Mouse (Mus musculus) limb, embryonic 11.5 days (tissue): Measurements from ENCODE around the gene Ifnl3. TPM values are rescaled to one million over a fixed set of nuclear protein-coding genes. Genes with fewer than 3 reads are reported as not detected.
"Not testable (repeated sequence)": the region's sequence is repeated elsewhere in the genome, so short reads cannot be mapped to it uniquely, and the experiment has no call there.

Source experiments
- ATAC-seq: fragments of 200-750 bp; cut with Nextera tagmentation; 2 replicates; pipeline ENCODE4 v1.8.0; 2017; ENCODE audit warnings: low read depth; ENCODE audit not compliant: insufficient number of reproducible peaks, low FRiP score, low TSS enrichment
- DNase-seq: peaks from one replicate; pipeline ENCODE4 v3.0.0-alpha.2; 2015; ENCODE audit warnings: low spot score
- H3K27ac ChIP-seq: fragments of 300-500 bp; sonication (generic); replicated peaks from 2 replicates; pipeline ENCODE4 v1.5.1; 2014; ENCODE audit warnings: low read depth, mild to moderate bottlenecking, low read length
- H3K27me3 ChIP-seq: fragments of 300-500 bp; sonication (generic); 2 replicates; pipeline ENCODE4 v1.6.1; 2014; ENCODE audit warnings: mild to moderate bottlenecking, low read length, mixed read lengths; ENCODE audit not compliant: control insufficient read depth, insufficient read depth
- H3K36me3 ChIP-seq: fragments of 300-500 bp; sonication (generic); 2 replicates; pipeline ENCODE4 v1.6.1; 2014; ENCODE audit warnings: mild to moderate bottlenecking, low read length, moderate library complexity, mixed read lengths; ENCODE audit not compliant: control insufficient read depth, insufficient read depth
- H3K4me1 ChIP-seq: fragments of 300-500 bp; sonication (generic); 2 replicates; pipeline ENCODE4 v1.6.1; 2014; ENCODE audit warnings: low read length, mixed read lengths; ENCODE audit not compliant: control insufficient read depth, insufficient read depth
- H3K4me2 ChIP-seq: fragments of 300-500 bp; sonication (generic); 2 replicates; pipeline ENCODE4 v1.6.1; 2014; ENCODE audit warnings: low read depth, mild to moderate bottlenecking, moderate library complexity; ENCODE audit not compliant: severe bottlenecking
- H3K4me3 ChIP-seq: fragments of 300-500 bp; sonication (generic); 2 replicates; pipeline ENCODE4 v1.5.1; 2014; ENCODE audit warnings: low read depth, low read length
- H3K9ac ChIP-seq: fragments of 300-500 bp; sonication (generic); 2 replicates; pipeline ENCODE4 v1.6.1; 2014; ENCODE audit warnings: mild to moderate bottlenecking, low read length
- H3K9me3 ChIP-seq: fragments of 300-500 bp; sonication (generic); 2 replicates; pipeline ENCODE4 v1.6.1; 2016; ENCODE audit warnings: low read length; ENCODE audit not compliant: control insufficient read depth
- WGBS: fragments of 180-500 bp; shearing (Covaris S2); extraction: QIAGEN DNeasy Blood & Tissue Kit; methylation state at CpG from one replicate; pipeline ENCODE4 v1.1.7; 2014; 5-methylcytosine and 5-hydroxymethylcytosine counted together
- polyA plus RNA-seq: library from polyadenylated mRNA; unstranded; fragments of >200 nt; fragmentation: Nextera tagmentation; extraction: Ambion mirVana; gene quantifications from 2 replicates; pipeline ENCODE4 v1.2.1, GENCODE M21; 2014

Gene Ifnl3
- polyA plus RNA-seq, 1 experiment from 2014 or later = not detected

- H3K9ac ChIP-seq = no peak overlapping the region
- ATAC-seq (no peak), DNase-seq (no peak)
- no peaks in the 10 kb centered on the region for H3K36me3 ChIP-seq
- 86% methylated on average over 8 of the region's 8 CpGs for WGBS
- H3K27me3 ChIP-seq = no peaks in the 10 kb centered on the region
- H3K4me3 ChIP-seq = no peak overlapping the region
- H3K4me1 ChIP-seq = 0 out of 2 replicates have a peak, but pooled peaks cover 5% of the 10 kb centered on the region
- H3K4me2 ChIP-seq = no peak overlapping the region
- no peaks in the 10 kb centered on the region for H3K9me3 ChIP-seq
- H3K27ac ChIP-seq = no peak overlapping the region
Observed at GRCm38 (mm10) chr7:28492310-28492709, 30.3 kb upstream of the Ifnl3 start.

DNA sequence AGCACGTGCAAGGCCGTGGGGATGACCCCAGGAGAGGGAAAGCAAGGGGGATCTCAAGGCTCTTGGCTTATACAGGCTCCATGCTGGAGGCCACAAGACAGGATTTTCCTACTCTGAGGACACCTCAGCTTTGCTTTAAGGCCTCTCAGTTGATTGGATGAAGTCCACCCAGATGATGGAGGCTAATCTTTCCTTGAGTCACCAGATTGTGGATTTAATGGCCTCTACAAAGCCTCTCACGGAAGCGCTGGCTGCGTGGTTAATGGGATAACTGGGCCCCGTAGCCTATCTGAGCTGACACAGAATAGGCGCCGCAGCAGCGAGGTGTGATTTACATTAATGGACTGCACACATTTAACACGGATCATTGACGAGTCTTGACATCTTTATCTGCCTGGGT is 27.2 kb upstream of the Ifnl3 start:
- Histone ChIP-seq H3K27ac (no peak overlapping the region), H3K27me3 (no peaks in the 10 kb centered on the region), H3K9me3 (no peaks in the 10 kb centered on the region), H3K4me3 (no peak overlapping the region), H3K9ac (no peak overlapping the region), H3K4me1 (no peaks in the 10 kb centered on the region), H3K4me2 (no peak overlapping the region), H3K36me3 (no peaks in the 10 kb centered on the region)
- 76% methylated on average over 11 of the region's 11 CpGs for WGBS
- no peak for DNase-seq
- no peak for ATAC-seq

- H3K4me2 ChIP-seq = no peak overlapping the region
- H3K27ac ChIP-seq = no peak overlapping the region
- no peaks in the 10 kb centered on the region for H3K9me3 ChIP-seq
- ATAC-seq (no peak), DNase-seq (peak; percentile 73)
- 9% methylated on average over 5 of the region's 5 CpGs for whole genome bisulfite sequencing
- no peak overlapping the region for H3K4me3 ChIP-seq
- no peaks in the 10 kb centered on the region for H3K27me3 ChIP-seq
- H3K9ac ChIP-seq = no peak overlapping the region
- H3K4me1 ChIP-seq = no peaks in the 10 kb centered on the region
- no peaks in the 10 kb centered on the region for H3K36me3 ChIP-seq
Observed at GRCm38 (mm10) chr7:28505585-28505984, 17.1 kb upstream of the Ifnl3 start.

DNA sequence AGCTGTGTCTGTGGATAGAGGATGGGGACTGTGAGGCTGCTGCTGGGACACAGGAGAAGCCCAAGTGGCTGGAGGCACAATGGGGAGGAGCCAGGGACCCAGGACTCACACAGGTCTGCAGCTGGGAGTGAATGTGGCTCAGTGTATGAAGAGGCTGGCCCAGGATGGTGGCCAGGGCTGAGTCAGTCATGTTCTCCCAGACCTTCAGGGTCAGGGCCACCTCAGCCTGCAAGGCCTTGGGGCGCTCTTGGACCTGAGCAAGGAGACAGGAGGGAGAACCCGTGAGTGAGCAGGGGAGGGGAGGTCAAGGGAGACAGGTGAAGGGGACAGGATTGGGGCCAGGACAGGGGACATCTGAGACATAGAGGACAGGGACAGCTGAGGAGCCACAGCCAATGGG is 13.5 kb upstream of the Ifnl3 start:
- H3K27me3 ChIP-seq, H3K36me3 ChIP-seq, ATAC-seq, H3K4me3 ChIP-seq, H3K4me1 ChIP-seq, H3K27ac ChIP-seq, H3K9ac ChIP-seq, H3K4me2 ChIP-seq, DNase-seq, H3K9me3 ChIP-seq: not testable (repeated sequence)
- WGBS = 73% methylated on average over 2 of the region's 2 CpGs

DNA sequence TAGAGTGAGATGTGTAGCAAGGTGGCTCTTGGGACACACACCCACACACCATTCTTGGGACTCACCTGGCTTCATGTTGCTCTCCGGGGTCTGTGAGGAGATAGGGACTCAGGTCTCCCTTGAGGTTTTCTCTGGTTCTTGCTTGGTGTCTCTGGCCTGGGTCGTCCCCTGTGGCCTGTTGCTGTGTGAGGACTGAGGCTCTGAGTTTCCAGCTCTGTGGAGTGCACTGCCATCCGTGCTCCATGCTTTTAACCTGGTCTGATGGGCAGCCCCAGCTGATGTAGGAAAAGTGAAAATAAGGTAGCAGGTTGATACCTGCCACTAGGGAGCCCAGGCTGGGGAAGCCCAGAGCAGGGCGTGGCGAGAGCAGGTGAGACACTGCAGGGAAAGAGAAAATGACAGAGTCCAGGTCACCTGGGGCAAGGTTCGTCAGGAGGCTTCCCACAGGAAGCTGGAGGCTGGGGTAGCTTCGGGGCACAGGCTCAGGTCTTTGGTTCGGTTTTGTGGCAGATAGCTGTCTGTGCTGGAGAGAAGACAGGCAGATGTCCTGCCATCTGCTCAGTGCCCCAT is 12.1 kb upstream of the Ifnl3 start, which contains the start of gene Ifnl2:
Ifnl2 (minus strand) TSS at position 51 of the 570 bp plus-strand sequence.
- H3K9ac ChIP-seq, H3K27ac ChIP-seq, ATAC-seq, H3K27me3 ChIP-seq, H3K4me1 ChIP-seq, DNase-seq, H3K36me3 ChIP-seq, H3K4me3 ChIP-seq, H3K4me2 ChIP-seq, H3K9me3 ChIP-seq: not testable (repeated sequence)
- 59% methylated on average over 8 of the region's 8 CpGs for WGBS

GRCm38 (mm10) chr7:28511441-28511840 is 11.2 kb upstream of the Ifnl3 start:
- H3K4me2 ChIP-seq = no peak overlapping the region
- no peak for DNase-seq
- no peaks in the 10 kb centered on the region for H3K27me3 ChIP-seq
- 78% methylated on average over 8 of the region's 8 CpGs for WGBS
- no peaks in the 10 kb centered on the region for H3K36me3 ChIP-seq
- no peak overlapping the region for H3K27ac ChIP-seq
- ATAC-seq = no peak
- no peak overlapping the region for H3K9ac ChIP-seq
- H3K4me1 ChIP-seq = no peaks in the 10 kb centered on the region
- no peak overlapping the region for H3K4me3 ChIP-seq
- no peaks in the 10 kb centered on the region for H3K9me3 ChIP-seq

DNA sequence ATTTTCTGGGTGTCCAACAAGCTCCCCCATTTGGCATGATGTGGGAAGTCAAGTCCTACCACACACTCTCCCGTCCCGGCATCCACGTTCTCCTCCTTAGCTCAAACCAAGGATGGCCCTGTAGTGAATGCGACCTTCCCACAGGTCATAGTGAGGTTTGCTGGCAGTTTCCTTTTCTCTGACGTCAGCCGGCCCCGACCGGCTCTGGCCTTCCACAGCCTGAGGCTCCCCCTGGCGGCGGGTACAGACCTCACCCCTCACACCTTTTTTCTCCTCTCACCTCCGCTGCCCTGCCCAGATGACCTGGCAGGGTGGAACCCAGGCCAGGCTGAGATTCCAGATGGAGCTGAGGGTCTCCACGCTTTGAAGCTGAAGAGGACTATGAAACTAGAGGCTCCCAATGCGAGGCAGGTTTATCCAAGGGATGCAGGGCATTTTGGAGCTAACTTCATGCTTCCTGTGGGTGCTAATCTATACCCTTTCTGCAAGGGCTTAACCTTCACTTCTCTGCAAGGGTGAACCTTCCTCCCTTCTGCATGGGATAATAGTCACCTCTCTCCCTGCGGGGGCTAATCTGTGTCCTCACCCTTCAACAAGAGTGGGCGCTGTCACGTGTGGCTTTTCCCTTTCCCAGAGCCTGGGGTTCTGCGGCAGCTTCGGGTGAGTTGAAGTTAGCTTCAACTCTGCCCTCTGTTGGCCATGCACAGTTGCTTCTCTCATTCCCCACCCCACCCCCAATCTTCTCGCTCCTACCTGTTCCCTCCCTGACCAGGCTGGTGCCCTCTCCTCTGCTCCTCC is 5.5 kb downstream of the Ifnl3 start:
- no peak overlapping the region for H3K4me2 ChIP-seq
- H3K4me1 ChIP-seq = 0 out of 2 replicates have a peak, but pooled peaks cover 3% of the 10 kb centered on the region

DNA sequence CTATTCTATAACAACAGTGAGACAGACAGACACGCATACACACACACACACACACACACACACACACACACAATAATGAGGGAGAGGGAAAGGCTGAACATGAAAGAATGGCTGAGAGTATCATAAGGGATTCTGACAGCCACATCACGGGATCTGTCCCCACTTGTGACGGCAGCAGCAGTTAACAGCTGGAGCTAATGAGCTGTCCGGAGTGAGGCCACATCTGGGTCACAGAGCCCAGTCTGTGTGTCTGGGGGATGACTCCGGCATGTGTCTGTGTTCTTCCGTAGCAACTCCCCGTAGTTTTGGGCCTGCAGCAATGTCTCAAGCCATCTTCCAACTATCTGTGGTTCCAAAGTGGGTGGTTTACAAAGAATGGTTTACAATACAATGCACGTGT is 9.4 kb downstream of the Ifnl3 start:
- Histone ChIP-seq H3K4me3 (no peak overlapping the region), H3K36me3 (no peaks in the 10 kb centered on the region), H3K9me3 (no peaks in the 10 kb centered on the region), H3K27me3 (no peaks in the 10 kb centered on the region), H3K4me1 (0 out of 2 replicates have a peak, but pooled peaks cover 3% of the 10 kb centered on the region), H3K9ac (no peak overlapping the region), H3K27ac (no peak overlapping the region), H3K4me2 (no peak overlapping the region)
- WGBS = 45% methylated on average over 8 of the region's 8 CpGs
- ATAC-seq (no peak), DNase-seq (no peak)

More for the DNA sequence above, 5.5 kb downstream of the Ifnl3 start:
- DNase-seq (peak; percentile 86), ATAC-seq (no peak)
- Histone ChIP-seq H3K27me3 (no peaks in the 10 kb centered on the region), H3K9ac (no peak overlapping the region), H3K9me3 (no peaks in the 10 kb centered on the region), H3K36me3 (no peaks in the 10 kb centered on the region), H3K27ac (no peak overlapping the region), H3K4me3 (no peak overlapping the region)
- WGBS = 7% methylated on average over 19 of the region's 19 CpGs
